Mouse (Mus musculus) heart, embryonic 13.5 days (tissue): Measurements from ENCODE around the gene Ypel2. TPM values are rescaled to one million over a fixed set of nuclear protein-coding genes. Genes with fewer than 3 reads are reported as not detected.

Source experiments
- ATAC-seq: fragments of 200-750 bp; cut with Nextera tagmentation; 2 replicates; pipeline ENCODE4 v1.8.0; 2017; ENCODE audit warnings: moderate TSS enrichment; ENCODE audit not compliant: insufficient number of reproducible peaks, low FRiP score, low TSS enrichment; ENCODE audit errors: extremely low read depth
- H3K27ac ChIP-seq: fragments of 300-500 bp; sonication (generic); replicated peaks from 2 replicates; pipeline ENCODE4 v1.5.1; 2015; ENCODE audit warnings: moderate library complexity, mild to moderate bottlenecking, inconsistent platforms
- H3K27me3 ChIP-seq: fragments of 300-500 bp; sonication (generic); replicated peaks from 2 replicates; pipeline ENCODE4 v1.6.1; 2015; ENCODE audit warnings: mild to moderate bottlenecking, inconsistent platforms
- H3K36me3 ChIP-seq: fragments of 300-500 bp; sonication (generic); 2 replicates; pipeline ENCODE4 v1.6.1; 2015; ENCODE audit warnings: mild to moderate bottlenecking, inconsistent platforms
- H3K4me1 ChIP-seq: fragments of 300-500 bp; sonication (generic); 2 replicates; pipeline ENCODE4 v1.6.1; 2015; ENCODE audit warnings: inconsistent platforms
- H3K4me2 ChIP-seq: fragments of 300-500 bp; sonication (generic); 2 replicates; pipeline ENCODE4 v1.6.1; 2015; ENCODE audit warnings: inconsistent platforms, mild to moderate bottlenecking, moderate library complexity
- H3K4me3 ChIP-seq: fragments of 300-500 bp; sonication (generic); 2 replicates; pipeline ENCODE4 v1.5.1; 2015; ENCODE audit warnings: moderate library complexity, mild to moderate bottlenecking, inconsistent platforms
- H3K9ac ChIP-seq: fragments of 300-500 bp; sonication (generic); 2 replicates; pipeline ENCODE4 v1.6.1; 2015; ENCODE audit warnings: inconsistent platforms, mild to moderate bottlenecking, moderate library complexity
- H3K9me3 ChIP-seq: fragments of 300-500 bp; sonication (generic); 2 replicates; pipeline ENCODE4 v1.6.1; 2016; ENCODE audit warnings: inconsistent platforms
- WGBS: fragments of 180-500 bp; shearing (Covaris S2); methylation state at CpG from one replicate; pipeline ENCODE4 v1.1.7; 2015; ENCODE audit warnings: mixed read lengths; 5-methylcytosine and 5-hydroxymethylcytosine counted together
- polyA plus RNA-seq: library from polyadenylated mRNA; unstranded; fragments of >200 nt; fragmentation: Nextera tagmentation; extraction: Ambion mirVana; gene quantifications from 2 replicates; pipeline ENCODE4 v1.2.1, GENCODE M21; 2015

Ypel2 gene
- polyA plus RNA-seq, 1 experiment from 2014 or later, result 18.1 TPM

DNA sequence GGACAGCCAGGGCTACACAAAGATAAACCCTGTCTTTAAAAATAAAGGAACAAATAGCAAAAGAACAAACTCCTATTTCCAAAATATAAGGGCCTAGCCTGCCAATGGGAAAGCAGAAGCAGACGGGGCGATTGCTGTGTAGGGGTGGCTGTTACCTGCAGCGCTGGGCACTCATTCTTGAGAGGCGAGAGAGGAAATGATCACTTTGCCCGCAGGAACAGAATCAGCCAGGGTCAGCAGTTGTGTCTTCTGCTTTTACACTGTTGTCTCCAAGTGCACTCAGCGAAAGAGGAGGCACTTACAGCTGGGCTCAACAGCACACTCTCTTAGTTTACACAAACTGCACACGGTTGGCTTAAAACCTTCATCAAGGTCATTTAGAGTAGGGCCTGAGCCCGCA lies 25.9 kb upstream of the Ypel2 start:
- no peak for ATAC-seq
- Histone ChIP-seq H3K9me3 (no peaks in the 10 kb centered on the region), H3K4me2 (no peak overlapping the region), H3K4me1 (no peaks in the 10 kb centered on the region), H3K27ac (no peak overlapping the region), H3K9ac (no peak overlapping the region), H3K36me3 (no peaks in the 10 kb centered on the region), H3K4me3 (no peak overlapping the region), H3K27me3 (no peaks in the 10 kb centered on the region)
- 72% methylated on average over 8 of the region's 8 CpGs for WGBS

DNA sequence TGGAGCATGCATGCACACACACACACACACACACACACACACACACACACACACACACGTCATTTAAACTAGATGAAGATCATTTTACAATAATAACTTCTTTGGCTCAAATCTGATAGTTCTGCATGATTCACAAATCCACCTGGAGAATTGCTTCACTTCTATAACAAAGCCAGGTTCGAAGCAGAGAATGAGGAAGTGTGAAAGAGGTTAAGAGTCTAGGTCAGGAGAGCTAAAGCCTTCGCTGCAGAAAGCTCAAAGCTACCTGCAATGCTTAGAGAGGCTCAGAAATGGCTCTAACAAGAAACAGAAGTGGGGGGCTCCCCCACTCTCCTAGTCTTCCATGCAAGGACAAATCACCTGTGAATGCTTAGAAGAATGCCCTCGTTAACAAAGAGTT lies 24.6 kb upstream of the Ypel2 start:
- Histone ChIP-seq H3K4me2 (no peak overlapping the region), H3K9ac (no peak overlapping the region), H3K9me3 (no peaks in the 10 kb centered on the region), H3K27ac (no peak overlapping the region), H3K4me3 (no peak overlapping the region), H3K27me3 (no peaks in the 10 kb centered on the region), H3K36me3 (no peaks in the 10 kb centered on the region), H3K4me1 (no peaks in the 10 kb centered on the region)
- 67% methylated on average over 4 of the region's 4 CpGs for WGBS
- no peak for ATAC-seq

DNA sequence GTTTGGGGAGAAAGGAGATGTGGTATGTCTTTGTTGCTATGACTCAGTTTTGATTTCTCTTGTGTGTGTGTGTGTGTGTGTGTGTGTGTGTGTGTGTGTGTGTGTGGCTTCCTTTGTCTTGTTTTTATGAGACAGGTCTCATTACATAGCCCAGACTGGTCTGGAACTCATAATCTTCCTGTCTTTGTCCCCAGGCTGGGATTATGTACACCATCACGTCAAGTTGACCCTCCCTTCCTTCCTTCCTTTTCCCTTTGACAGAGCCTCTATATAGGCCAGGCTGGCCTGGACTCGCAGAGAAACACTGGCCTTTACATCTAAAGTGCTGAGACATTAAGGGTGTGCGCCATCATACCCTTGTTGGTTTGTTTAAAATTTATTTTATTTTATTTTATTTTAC lies 22.2 kb upstream of the Ypel2 start:
- no peak for ATAC-seq
- H3K27ac ChIP-seq, result no peak overlapping the region
- H3K9me3 ChIP-seq, result no peaks in the 10 kb centered on the region

DNA sequence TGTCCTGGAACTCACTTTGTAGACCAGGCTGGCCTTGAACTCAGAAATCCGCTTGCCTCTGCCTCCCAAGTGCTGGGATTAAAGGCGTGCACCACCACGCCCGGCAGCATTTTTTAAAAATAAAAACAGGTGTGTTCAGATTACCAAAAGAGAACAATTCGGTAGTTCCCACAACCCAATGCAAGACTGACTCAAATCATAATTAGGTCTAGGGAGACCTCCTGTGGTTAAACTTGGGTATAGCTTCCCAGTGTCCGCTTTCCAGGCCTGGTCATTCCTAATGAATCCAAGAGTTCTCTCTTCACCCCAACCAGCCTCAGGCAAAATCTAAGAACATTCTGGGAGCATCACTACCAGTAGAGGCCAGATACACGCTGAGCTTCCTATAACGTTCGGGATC lies 17.0 kb upstream of the Ypel2 start:
- 19% methylated on average over 9 of the region's 9 CpGs for WGBS
- no peaks in the 10 kb centered on the region for H3K36me3 ChIP-seq
- H3K4me2 ChIP-seq, result no peak overlapping the region
- no peak overlapping the region for H3K27ac ChIP-seq
- no peak overlapping the region for H3K9ac ChIP-seq
- no peaks in the 10 kb centered on the region for H3K9me3 ChIP-seq
- no peaks in the 10 kb centered on the region for H3K4me1 ChIP-seq
- ATAC-seq, result no peak
- no peak overlapping the region for H3K4me3 ChIP-seq
- H3K27me3 ChIP-seq, result no peaks in the 10 kb centered on the region

More for the DNA sequence above, 22.2 kb upstream of the Ypel2 start:
- H3K9ac ChIP-seq, result no peak overlapping the region
- H3K4me1 ChIP-seq, result no peaks in the 10 kb centered on the region
- H3K4me2 ChIP-seq, result no peak overlapping the region
- no peaks in the 10 kb centered on the region for H3K27me3 ChIP-seq
- WGBS, result 65% methylated on average over 3 of the region's 3 CpGs
- no peaks in the 10 kb centered on the region for H3K36me3 ChIP-seq
- H3K4me3 ChIP-seq, result no peak overlapping the region

DNA sequence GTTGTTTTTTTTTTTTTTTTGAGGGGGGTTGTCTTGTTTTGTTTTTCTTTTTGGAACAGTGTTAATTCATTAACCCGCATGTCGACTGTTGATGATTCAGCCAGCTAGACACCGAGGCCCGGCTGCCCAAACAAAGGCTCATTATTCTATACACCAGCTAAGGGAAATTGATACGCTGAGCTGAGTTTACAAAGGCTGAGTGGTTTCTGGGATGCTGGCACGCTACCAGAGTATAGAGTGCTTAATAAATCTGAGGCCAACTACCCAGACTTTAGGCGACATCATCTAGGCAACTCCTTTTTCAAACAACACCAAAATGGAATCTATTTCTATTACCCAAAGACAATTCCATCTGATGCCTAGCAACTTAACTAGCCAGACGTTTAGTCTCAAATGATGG lies 13.9 kb upstream of the Ypel2 start:
- peaks cover 7% of the 10 kb centered on the region for H3K4me1 ChIP-seq
- H3K27ac ChIP-seq, result no peak overlapping the region
- no peaks in the 10 kb centered on the region for H3K9me3 ChIP-seq
- H3K27me3 ChIP-seq, result no peaks in the 10 kb centered on the region
- no peak for ATAC-seq
- H3K4me2 ChIP-seq, result no peak overlapping the region
- no peak overlapping the region for H3K9ac ChIP-seq
- no peaks in the 10 kb centered on the region for H3K36me3 ChIP-seq
- 51% methylated on average over 8 of the region's 8 CpGs for WGBS
- H3K4me3 ChIP-seq, result no peak overlapping the region

DNA sequence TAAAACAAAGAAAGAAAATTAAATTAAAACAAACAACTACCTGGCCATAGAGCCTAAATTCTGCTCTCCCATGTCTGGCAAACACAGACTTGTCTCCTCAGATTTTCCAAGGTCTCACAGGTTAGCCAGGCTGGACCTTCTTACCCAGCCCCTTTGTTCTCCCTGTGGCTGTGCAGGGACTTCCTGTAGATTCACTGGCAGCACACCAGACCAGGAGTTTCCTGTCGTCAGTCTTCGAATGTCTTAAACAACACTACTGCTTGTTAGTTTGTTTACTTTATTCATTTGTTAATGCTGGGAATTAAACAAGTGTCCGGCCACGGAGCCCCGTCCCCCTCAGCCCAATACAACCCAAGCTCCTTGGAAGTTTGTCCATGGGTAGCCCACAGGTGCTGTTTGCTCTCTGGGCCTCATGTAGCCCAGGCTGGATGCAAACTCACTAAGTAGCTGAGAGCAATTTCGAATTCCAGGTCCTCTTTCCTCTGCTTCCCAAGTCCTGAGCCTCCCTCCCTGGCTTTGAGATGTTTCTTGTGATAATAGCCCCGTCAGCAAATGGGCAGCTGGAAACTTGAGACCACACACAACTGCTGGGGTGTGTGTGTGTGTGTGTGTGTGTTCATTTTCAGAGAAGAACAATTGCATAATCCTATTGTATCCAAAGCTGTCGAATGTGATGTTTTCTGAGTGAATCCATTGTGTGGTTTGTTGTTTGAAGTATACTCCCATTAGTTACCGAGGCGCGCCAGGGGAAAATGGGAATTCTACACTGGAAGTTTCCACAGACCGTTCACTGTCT lies 11.7 kb upstream of the Ypel2 start:
- WGBS, result 54% methylated on average over 12 of the region's 12 CpGs
- no peaks in the 10 kb centered on the region for H3K9me3 ChIP-seq
- no peak for ATAC-seq

DNA sequence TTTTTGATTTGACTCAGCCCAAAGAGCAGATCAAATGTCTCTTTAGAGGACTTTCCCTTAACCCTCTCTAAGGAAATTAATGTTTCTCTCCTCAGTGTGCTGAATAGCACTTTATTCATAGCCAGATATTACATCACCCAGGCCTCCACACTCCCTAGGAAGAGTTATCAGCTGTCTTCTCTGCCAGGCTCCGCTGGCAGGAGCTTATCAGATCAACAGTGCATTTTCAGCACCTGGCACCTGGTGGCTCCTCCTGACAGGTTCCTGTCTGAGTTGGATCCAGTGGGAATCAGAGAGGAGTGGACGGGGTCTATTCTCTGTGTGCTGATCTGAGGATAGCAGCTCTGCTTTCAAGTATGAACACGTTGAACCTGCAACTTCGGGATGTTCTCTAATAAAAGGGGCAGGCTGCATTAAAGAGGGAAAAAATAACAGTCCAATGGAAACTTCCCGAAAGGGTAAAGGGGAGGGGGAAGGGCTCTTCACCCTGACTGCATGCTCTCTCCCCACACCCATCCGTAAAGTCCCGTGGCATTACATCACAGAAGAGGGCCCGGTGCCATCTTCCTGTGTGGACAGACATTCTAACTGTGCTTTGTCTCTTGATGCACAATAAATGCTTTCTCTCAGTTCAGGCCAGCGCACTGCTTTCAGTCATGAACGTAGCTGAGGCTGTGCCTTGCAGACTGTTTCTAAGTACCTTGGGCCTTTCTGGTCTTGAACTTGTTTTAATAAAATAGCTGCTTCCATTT lies 8.7 kb upstream of the Ypel2 start:
- no peak for ATAC-seq
- no peaks in the 10 kb centered on the region for H3K27me3 ChIP-seq

More for the DNA sequence above, 11.7 kb upstream of the Ypel2 start:
- H3K27ac ChIP-seq, result peak overlapping the region; percentile 48; the same call in 1 of the 2 replicates
- H3K27me3 ChIP-seq, result no peaks in the 10 kb centered on the region
- no peak overlapping the region for H3K4me2 ChIP-seq
- H3K4me1 ChIP-seq, result peaks cover 17% of the 10 kb centered on the region
- no peaks in the 10 kb centered on the region for H3K36me3 ChIP-seq
- H3K9ac ChIP-seq, result no peak overlapping the region
- no peak overlapping the region for H3K4me3 ChIP-seq

DNA sequence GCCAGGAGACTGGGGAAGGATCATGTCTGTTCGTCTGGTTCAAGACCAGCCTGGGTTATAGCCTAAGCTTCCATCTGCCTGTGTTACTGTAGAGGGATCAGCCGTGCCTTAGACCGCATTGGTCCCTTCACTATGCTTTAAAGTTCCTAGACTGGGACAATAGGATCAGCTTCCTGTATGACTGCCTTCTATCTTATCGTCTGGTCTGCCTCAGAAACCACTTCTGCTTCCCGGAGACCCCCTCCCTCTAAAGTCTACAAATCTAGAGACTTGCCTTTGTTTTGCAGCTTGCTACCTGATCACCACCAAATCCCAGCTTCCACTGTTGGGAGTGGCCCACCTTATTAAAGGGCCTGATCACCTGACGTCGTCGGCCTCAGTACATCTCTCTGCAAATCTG lies 7.7 kb upstream of the Ypel2 start:
- Histone ChIP-seq H3K9ac (no peak overlapping the region), H3K4me1 (peaks cover 17% of the 10 kb centered on the region), H3K36me3 (no peaks in the 10 kb centered on the region), H3K9me3 (no peaks in the 10 kb centered on the region), H3K4me3 (no peak overlapping the region), H3K27me3 (no peaks in the 10 kb centered on the region), H3K4me2 (no peak overlapping the region), H3K27ac (no peak overlapping the region)
- 59% methylated on average over 8 of the region's 8 CpGs for WGBS
- ATAC-seq, result no peak

More for the DNA sequence above, 8.7 kb upstream of the Ypel2 start:
- H3K4me3 ChIP-seq, result no peak overlapping the region
- H3K4me1 ChIP-seq, result peaks cover 17% of the 10 kb centered on the region
- no peak overlapping the region for H3K4me2 ChIP-seq
- 55% methylated on average over 10 of the region's 10 CpGs for WGBS
- no peaks in the 10 kb centered on the region for H3K36me3 ChIP-seq
- H3K27ac ChIP-seq, result peak overlapping the region; percentile 67; the same call in 1 of the 2 replicates
- no peaks in the 10 kb centered on the region for H3K9me3 ChIP-seq
- H3K9ac ChIP-seq, result no peak overlapping the region

DNA sequence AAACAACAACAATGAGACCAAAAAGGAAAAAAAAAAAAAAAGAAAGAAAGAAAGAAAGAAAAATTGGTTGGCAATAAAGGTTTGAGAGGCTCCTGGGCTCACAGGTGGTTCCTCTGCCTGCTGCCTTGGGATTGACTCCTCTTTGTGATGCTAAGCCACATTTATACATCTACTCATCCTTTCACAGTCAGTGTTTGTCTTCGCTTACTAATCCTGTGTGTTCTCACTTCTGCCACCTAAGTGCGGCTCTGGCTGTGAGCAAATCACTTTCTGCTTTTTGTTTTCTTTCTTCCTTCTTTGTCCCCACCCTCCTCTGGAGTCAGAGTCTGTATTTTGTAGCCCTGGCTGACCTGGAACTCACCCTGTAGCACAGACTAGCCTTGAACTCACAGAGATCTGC lies 2.8 kb upstream of the Ypel2 start:
- no peak overlapping the region for H3K4me3 ChIP-seq
- H3K9ac ChIP-seq, result peak overlapping the region; percentile 50; the same call in 1 of the 2 replicates
- H3K9me3 ChIP-seq, result no peaks in the 10 kb centered on the region
- H3K4me1 ChIP-seq, result peaks cover 37% of the 10 kb centered on the region
- H3K4me2 ChIP-seq, result no peak overlapping the region
- no peak for ATAC-seq
- H3K36me3 ChIP-seq, result no peaks in the 10 kb centered on the region
- no peaks in the 10 kb centered on the region for H3K27me3 ChIP-seq
- H3K27ac ChIP-seq, result no peak overlapping the region
- WGBS, result 67% methylated on average over 2 of the region's 2 CpGs

DNA sequence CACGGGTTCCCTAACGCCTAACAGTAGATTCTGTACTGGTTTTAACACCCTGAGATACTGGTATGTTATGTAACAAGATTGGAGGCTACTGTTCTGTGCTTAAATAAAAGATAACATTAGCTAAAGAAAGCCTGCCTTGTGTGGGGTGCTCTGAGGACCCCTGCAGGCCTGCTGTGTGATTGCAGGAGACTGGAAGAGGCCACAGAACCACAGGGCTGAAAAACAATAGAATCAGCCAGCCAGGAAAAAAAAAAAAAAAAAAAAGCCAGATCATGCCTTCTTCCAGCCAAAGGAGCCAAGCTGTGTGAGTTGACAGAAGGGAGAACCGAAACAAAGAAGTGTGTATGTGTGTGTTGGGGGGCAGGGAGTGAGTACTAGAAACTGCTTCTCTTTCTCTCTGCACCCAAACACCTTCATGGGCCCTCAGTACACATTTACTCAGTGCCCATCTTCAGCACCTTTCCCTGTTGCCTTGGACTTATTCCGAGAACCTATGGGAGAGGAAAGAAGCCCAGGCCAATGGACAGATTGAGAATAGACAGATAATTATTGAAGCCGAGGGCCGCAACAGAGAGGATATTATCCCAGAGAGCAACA lies 2.2 kb upstream of the Ypel2 start:
- peak overlapping the region; percentile 98 for H3K27ac ChIP-seq
- WGBS, result 37% methylated on average over 6 of the region's 6 CpGs
- no peak for ATAC-seq

More for the DNA sequence above, 2.2 kb upstream of the Ypel2 start:
- H3K4me3 ChIP-seq, result no peak overlapping the region
- H3K4me1 ChIP-seq, result peaks cover 39% of the 10 kb centered on the region
- 0 out of 2 replicates have a peak, but pooled peaks cover under 1% of the 10 kb centered on the region for H3K36me3 ChIP-seq
- H3K9ac ChIP-seq, result peak overlapping the region; percentile 50
- no peak overlapping the region for H3K4me2 ChIP-seq
- no peaks in the 10 kb centered on the region for H3K27me3 ChIP-seq
- no peaks in the 10 kb centered on the region for H3K9me3 ChIP-seq
